Mouse (Mus musculus) midbrain, embryonic 16.5 days (tissue): Measurements from ENCODE around the gene Ube3b. TPM values are rescaled to one million over a fixed set of nuclear protein-coding genes. Genes with fewer than 3 reads are reported as not detected.

ENCODE experiments used
- ATAC-seq: fragments of 200-750 bp; cut with Nextera tagmentation; 2 replicates; pipeline ENCODE4 v1.8.0; 2017; ENCODE audit warnings: moderate TSS enrichment
- H3K27ac ChIP-seq: fragments of 300-500 bp; sonication (generic); 2 replicates; pipeline ENCODE4 v1.5.1; 2014; ENCODE audit warnings: mild to moderate bottlenecking, low read length, mixed read lengths
- H3K27me3 ChIP-seq: fragments of 300-500 bp; sonication (generic); 2 replicates; pipeline ENCODE4 v1.6.1; 2014; ENCODE audit warnings: low read depth, low read length, mixed read lengths; ENCODE audit not compliant: control insufficient read depth, insufficient read depth
- H3K36me3 ChIP-seq: fragments of 300-500 bp; sonication (generic); 2 replicates; pipeline ENCODE4 v1.6.1; 2014; ENCODE audit warnings: mild to moderate bottlenecking, low read length, moderate library complexity, mixed read lengths; ENCODE audit not compliant: control insufficient read depth, insufficient read depth
- H3K4me1 ChIP-seq: fragments of 300-500 bp; sonication (generic); 2 replicates; pipeline ENCODE4 v1.6.1; 2014; ENCODE audit warnings: mild to moderate bottlenecking, low read length, mixed read lengths; ENCODE audit not compliant: control insufficient read depth, insufficient read depth
- H3K4me2 ChIP-seq: fragments of 300-500 bp; sonication (generic); 2 replicates; pipeline ENCODE4 v1.6.1; 2014; ENCODE audit warnings: mild to moderate bottlenecking, low read length, mixed read lengths
- H3K4me3 ChIP-seq: fragments of 300-500 bp; sonication (generic); 2 replicates; pipeline ENCODE4 v1.5.1; 2014; ENCODE audit warnings: low read depth, mild to moderate bottlenecking, low read length, moderate library complexity, mixed read lengths
- H3K9ac ChIP-seq: fragments of 300-500 bp; sonication (generic); 2 replicates; pipeline ENCODE4 v1.6.1; 2014; ENCODE audit warnings: low read depth, low read length, mixed read lengths
- H3K9me3 ChIP-seq: fragments of 300-500 bp; sonication (generic); replicated peaks from 2 replicates; pipeline ENCODE4 v1.6.1; 2014; ENCODE audit warnings: mild to moderate bottlenecking, low read length, mixed read lengths; ENCODE audit not compliant: control insufficient read depth, poor library complexity, severe bottlenecking
- WGBS: fragments of 180-500 bp; shearing (Covaris S2); extraction: QIAGEN DNeasy Blood & Tissue Kit; methylation state at CpG from one replicate; pipeline ENCODE4 v1.1.7; 2014; 5-methylcytosine and 5-hydroxymethylcytosine counted together
- polyA plus RNA-seq: library from polyadenylated mRNA; unstranded; fragments of >200 nt; fragmentation: Nextera tagmentation; extraction: Ambion mirVana; gene quantifications from 2 replicates; pipeline ENCODE4 v1.2.1, GENCODE M21; 2015

Gene Ube3b
- polyA plus RNA-seq, 1 experiment from 2014 or later = 35.6 TPM

- Histone ChIP-seq H3K4me3 (no peak overlapping the region), H3K4me2 (no peak overlapping the region), H3K27me3 (no peaks in the 10 kb centered on the region), H3K36me3 (peaks cover 3% of the 10 kb centered on the region), H3K9ac (no peak overlapping the region), H3K9me3 (no peaks in the 10 kb centered on the region), H3K4me1 (peaks cover 13% of the 10 kb centered on the region), H3K27ac (peak overlapping the region; percentile 13)
- 53% methylated on average over 10 of the region's 10 CpGs for WGBS
- ATAC-seq = peak; percentile 43; the same call in 1 of the 2 replicates
Measured at GRCm38 (mm10) chr5:114358833-114359232, 21.6 kb upstream of the Ube3b start.

GRCm38 (mm10) chr5:114359586-114359985 is 20.8 kb upstream of the Ube3b start:
- Histone ChIP-seq H3K36me3 (peaks cover 3% of the 10 kb centered on the region), H3K27me3 (no peaks in the 10 kb centered on the region), H3K27ac (no peak overlapping the region), H3K4me3 (no peak overlapping the region), H3K4me1 (peaks cover 13% of the 10 kb centered on the region), H3K4me2 (no peak overlapping the region), H3K9ac (no peak overlapping the region), H3K9me3 (no peaks in the 10 kb centered on the region)
- 75% methylated on average over 8 of the region's 8 CpGs for WGBS
- ATAC-seq = no peak

GRCm38 (mm10) chr5:114360968-114361367 is 19.4 kb upstream of the Ube3b start:
- WGBS = 80% methylated on average over 15 of the region's 15 CpGs
- no peak overlapping the region for H3K9ac ChIP-seq
- no peak overlapping the region for H3K4me3 ChIP-seq
- H3K9me3 ChIP-seq = no peaks in the 10 kb centered on the region
- H3K36me3 ChIP-seq = peaks cover 13% of the 10 kb centered on the region
- H3K4me1 ChIP-seq = peaks cover 13% of the 10 kb centered on the region
- ATAC-seq = no peak
- no peak overlapping the region for H3K27ac ChIP-seq
- H3K4me2 ChIP-seq = no peak overlapping the region
- H3K27me3 ChIP-seq = no peaks in the 10 kb centered on the region

GRCm38 (mm10) chr5:114365043-114365752 is 15.2 kb upstream of the Ube3b start:
- ATAC-seq = no peak
- Histone ChIP-seq H3K27me3 (no peaks in the 10 kb centered on the region), H3K9ac (no peak overlapping the region), H3K27ac (no peak overlapping the region), H3K36me3 (peaks cover 41% of the 10 kb centered on the region), H3K4me2 (no peak overlapping the region), H3K4me3 (no peak overlapping the region), H3K4me1 (peaks cover 4% of the 10 kb centered on the region; the same call in 1 of the 2 replicates), H3K9me3 (no peaks in the 10 kb centered on the region)
- WGBS = 91% methylated on average over 23 of the region's 23 CpGs

GRCm38 (mm10) chr5:114368121-114368520 is 12.3 kb upstream of the Ube3b start:
- H3K4me2 ChIP-seq = no peak overlapping the region
- H3K27me3 ChIP-seq = no peaks in the 10 kb centered on the region
- H3K4me3 ChIP-seq = no peak overlapping the region
- H3K27ac ChIP-seq = no peak overlapping the region
- ATAC-seq = no peak
- H3K36me3 ChIP-seq = peaks cover 44% of the 10 kb centered on the region
- peaks cover 4% of the 10 kb centered on the region; the same call in 1 of the 2 replicates for H3K4me1 ChIP-seq
- no peak overlapping the region for H3K9ac ChIP-seq
- WGBS = 93% methylated on average over 14 of the region's 14 CpGs
- H3K9me3 ChIP-seq = no peaks in the 10 kb centered on the region

- no peak overlapping the region for H3K27ac ChIP-seq
- ATAC-seq = no peak
- H3K9me3 ChIP-seq = no peaks in the 10 kb centered on the region
- peaks cover 44% of the 10 kb centered on the region for H3K36me3 ChIP-seq
- H3K4me2 ChIP-seq = no peak overlapping the region
- no peak overlapping the region for H3K9ac ChIP-seq
- H3K4me1 ChIP-seq = peaks cover 4% of the 10 kb centered on the region; the same call in 1 of the 2 replicates
- WGBS = 86% methylated on average over 16 of the region's 16 CpGs
- H3K27me3 ChIP-seq = no peaks in the 10 kb centered on the region
- H3K4me3 ChIP-seq = no peak overlapping the region
Measured at GRCm38 (mm10) chr5:114368803-114369496, 11.5 kb upstream of the Ube3b start.

GRCm38 (mm10) chr5:114369921-114370320 is 10.5 kb upstream of the Ube3b start:
- no peak overlapping the region for H3K9ac ChIP-seq
- no peak overlapping the region for H3K4me2 ChIP-seq
- no peak for ATAC-seq
- H3K4me3 ChIP-seq = no peak overlapping the region
- H3K27ac ChIP-seq = no peak overlapping the region; the same call in 1 of the 2 replicates
- H3K27me3 ChIP-seq = no peaks in the 10 kb centered on the region
- peaks cover 4% of the 10 kb centered on the region; the same call in 1 of the 2 replicates for H3K4me1 ChIP-seq
- H3K9me3 ChIP-seq = no peaks in the 10 kb centered on the region
- 81% methylated on average over 9 of the region's 9 CpGs for WGBS
- peaks cover 45% of the 10 kb centered on the region for H3K36me3 ChIP-seq

GRCm38 (mm10) chr5:114370371-114370776 is 10.0 kb upstream of the Ube3b start:
- H3K9ac ChIP-seq = no peak overlapping the region
- peak overlapping the region; percentile 67; the same call in 1 of the 2 replicates for H3K27ac ChIP-seq
- H3K4me2 ChIP-seq = no peak overlapping the region
- ATAC-seq = no peak
- H3K36me3 ChIP-seq = peaks cover 42% of the 10 kb centered on the region
- H3K4me1 ChIP-seq = peaks cover 4% of the 10 kb centered on the region; the same call in 1 of the 2 replicates
- no peaks in the 10 kb centered on the region for H3K9me3 ChIP-seq
- 70% methylated on average over 9 of the region's 9 CpGs for WGBS
- H3K4me3 ChIP-seq = no peak overlapping the region
- H3K27me3 ChIP-seq = no peaks in the 10 kb centered on the region

GRCm38 (mm10) chr5:114371331-114371730 is 9.1 kb upstream of the Ube3b start:
- Histone ChIP-seq H3K36me3 (peaks cover 32% of the 10 kb centered on the region), H3K4me1 (peaks cover 4% of the 10 kb centered on the region; the same call in 1 of the 2 replicates), H3K27ac (no peak overlapping the region), H3K9ac (no peak overlapping the region), H3K4me3 (no peak overlapping the region), H3K27me3 (no peaks in the 10 kb centered on the region), H3K9me3 (no peaks in the 10 kb centered on the region), H3K4me2 (no peak overlapping the region)
- 88% methylated on average over 3 of the region's 3 CpGs for WGBS
- ATAC-seq = no peak
